Mouse (Mus musculus): ENCODE measurements around the gene Ttc17.

The Ttc17 gene

GRCm38 (mm10) chr2:94289659-94290058 is 116.8 kb downstream of the Ttc17 start:
- DNase-seq, result no peak

- peak; percentile 7 to 16 for DNase-seq
Observed at GRCm38 (mm10) chr2:94289169-94289568, 117.3 kb downstream of the Ttc17 start.

GRCm38 (mm10) chr2:94288086-94288485 is 118.4 kb downstream of the Ttc17 start:
- DNase-seq, result no peak

DNA sequence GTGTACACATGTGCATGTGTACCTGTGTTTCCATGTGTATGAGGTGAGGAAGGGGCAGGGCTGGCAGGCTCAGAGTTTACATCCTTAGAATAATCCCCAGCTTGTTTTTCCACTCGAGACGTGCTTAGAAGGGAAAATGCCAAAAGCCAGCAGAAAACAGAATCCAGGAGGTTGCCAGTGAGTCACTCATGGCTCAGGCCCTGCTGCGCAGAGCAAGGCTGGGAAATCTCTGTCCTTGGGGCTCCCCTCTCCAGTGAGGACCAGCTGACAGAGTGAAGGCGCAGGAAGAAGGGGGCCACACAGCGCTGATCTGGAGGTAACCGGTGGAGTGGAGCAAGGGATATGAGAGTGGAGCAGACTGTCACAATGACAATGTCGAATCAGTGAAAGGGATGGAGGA is 119.1 kb downstream of the Ttc17 start:
- no peak for DNase-seq

DNA sequence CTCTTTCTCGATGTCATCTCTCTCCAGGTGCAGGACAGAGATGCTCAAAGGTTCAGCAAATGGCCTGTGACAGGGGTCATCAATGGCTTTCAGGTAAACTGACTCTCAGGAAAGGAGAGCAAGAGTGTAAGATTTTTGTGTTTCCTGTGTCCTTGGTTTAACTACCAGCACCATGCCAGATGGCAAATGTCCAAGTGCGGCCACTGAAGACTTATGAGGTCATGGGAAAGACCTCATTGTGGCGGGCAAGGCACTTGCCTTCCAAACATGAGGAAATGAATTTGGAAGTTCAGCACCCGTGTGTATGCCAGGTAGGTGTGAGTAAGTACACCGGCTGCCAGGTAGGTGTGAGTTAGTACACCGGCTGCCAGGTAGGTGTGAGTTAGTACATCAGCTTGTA is 123.0 kb downstream of the Ttc17 start:
- no peak for DNase-seq

DNA sequence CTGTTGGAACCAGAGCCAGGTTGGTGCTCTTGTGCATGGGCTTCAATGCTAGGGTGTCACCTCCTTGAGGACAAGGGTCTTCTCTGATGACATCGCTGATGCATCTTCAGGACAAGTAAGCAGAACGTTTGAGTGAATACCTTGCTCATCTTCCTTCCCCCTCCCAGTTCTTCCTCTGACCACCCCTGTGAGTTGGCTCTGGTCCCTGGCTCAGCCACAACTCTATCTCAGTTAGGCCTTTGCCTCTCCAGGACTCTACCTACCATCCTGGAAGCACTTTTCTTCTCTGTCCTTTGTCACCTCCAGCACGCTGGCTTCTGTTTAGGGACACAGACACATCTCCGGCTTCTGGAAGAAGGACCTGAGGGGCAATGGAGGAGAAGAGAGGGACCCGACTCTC is 126.9 kb downstream of the Ttc17 start:
- no peak for DNase-seq

GRCm38 (mm10) chr2:94276103-94276502 is 130.4 kb downstream of the Ttc17 start:
- no peak for DNase-seq

GRCm38 (mm10) chr2:94275658-94276057 is 130.8 kb downstream of the Ttc17 start:
- DNase-seq, result no peak

GRCm38 (mm10) chr2:94273154-94274021 is 133.1 kb downstream of the Ttc17 start:
- DNase-seq, result peak; percentile 63 to 76

GRCm38 (mm10) chr2:94271176-94271575 is 135.3 kb downstream of the Ttc17 start:
- DNase-seq, result no peak

DNA sequence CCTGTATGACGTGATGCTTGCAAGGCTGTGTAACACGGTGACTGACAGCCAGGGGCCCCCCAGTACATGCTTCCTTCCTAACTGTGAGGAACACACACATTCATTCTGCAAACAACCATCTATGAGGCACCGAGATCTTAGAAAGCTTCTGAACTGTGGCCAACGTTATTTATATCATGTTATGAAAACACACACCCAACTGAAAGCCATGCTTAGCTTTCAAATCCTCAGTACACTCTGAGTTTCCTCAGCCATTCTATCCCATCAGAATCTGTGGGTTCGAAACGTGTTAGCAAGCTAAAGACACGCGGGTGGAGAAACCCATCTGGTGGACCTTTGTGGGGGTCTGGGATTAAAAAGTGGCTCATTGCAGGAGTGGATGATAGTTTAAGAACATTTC is 137.7 kb downstream of the Ttc17 start:
- DNase-seq, result no peak

GRCm38 (mm10) chr2:94267213-94267850 is 139.2 kb downstream of the Ttc17 start:
- no peak for DNase-seq

- DNase-seq, result no peak
Observed at GRCm38 (mm10) chr2:94266381-94267160, 139.9 kb downstream of the Ttc17 start.

- peak; percentile 9 to 31 for DNase-seq
Observed at GRCm38 (mm10) chr2:94265221-94266191, 141.0 kb downstream of the Ttc17 start.

GRCm38 (mm10) chr2:94264631-94265098 is 141.8 kb downstream of the Ttc17 start:
- DNase-seq, result no peak

GRCm38 (mm10) chr2:94264006-94264405 is 142.5 kb downstream of the Ttc17 start:
- no peak for DNase-seq

GRCm38 (mm10) chr2:94263530-94263937 is 143.0 kb downstream of the Ttc17 start:
- DNase-seq, result peak in 1 of 2 experiments; percentile 5

- no peak for DNase-seq
Observed at GRCm38 (mm10) chr2:94262917-94263529, 143.5 kb downstream of the Ttc17 start.

DNA sequence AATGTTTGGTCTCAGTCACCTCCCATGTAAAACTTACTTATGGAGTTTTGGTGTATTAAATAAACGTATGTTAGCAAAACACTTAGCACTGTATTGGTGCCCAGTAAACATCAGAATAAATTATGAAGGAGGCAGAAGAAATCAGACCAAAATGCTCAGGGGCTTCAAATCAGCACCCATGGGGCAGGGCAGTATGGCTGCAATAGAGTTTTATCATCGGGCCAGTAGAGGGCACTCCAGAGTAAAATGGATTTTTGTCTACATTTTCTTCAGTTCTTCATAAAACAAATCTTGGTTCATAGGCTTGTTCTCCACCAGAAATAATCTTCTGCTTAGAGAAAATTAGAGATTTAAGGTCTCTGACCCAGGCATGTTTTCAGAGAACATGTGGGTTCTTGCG is 152.4 kb downstream of the Ttc17 start:
- no peak for DNase-seq

Measured in lung, adult 18-20 months (tissue).